Comparison of ENCODE assay signal across 13 mouse cellular contexts in genomic region chr13:24654919-24655635, GRCm38 (mm10).
DNase-seq lines count a peak whose midpoint lies in the region; ATAC-seq and TF ChIP-seq lines count a peak whose summit lies in the region.
"Had no signal": no experiment of that assay in that cellular context is flagged by ENCODE, and none has a peak within 500 bp of the region (broad histone marks: within the 10 kb centered on the region; RNA-seq: fewer than 3 reads in every experiment).

No protein-coding gene starts in this region.

- H3K36me3 ChIP-seq in hindbrain, embryonic 12.5 days = no peaks in the 10 kb centered on the region
- H3K36me3 ChIP-seq in hindbrain, postnatal 0 days (ENCODE audit: insufficient read depth, low read length) = no peaks in the 10 kb centered on the region
- no peaks in the 10 kb centered on the region for H3K36me3 ChIP-seq in forebrain, embryonic 10.5 days (replicated peaks)
- H3K36me3 ChIP-seq in intestine, embryonic 15.5 days = no peaks in the 10 kb centered on the region

- no peak for DNase-seq in hindbrain, postnatal 0 days (ENCODE audit: low spot score)
- DNase-seq in CD4-positive, CD25-positive, alpha-beta regulatory T cell, adult 2 months (ENCODE audit: low read depth, low spot score) = peak; percentile 54
- no peak for DNase-seq in forebrain, embryonic 10.5 days (ENCODE audit: extremely low spot score, low spot score)
- DNase-seq in gastrocnemius, postnatal 36 days = no peak
- no peak for DNase-seq in cerebellum, adult 11-12 months
- DNase-seq: heart, adult 2 months; kidney, postnatal 10 days; spleen, adult 18-20 months; thymus, postnatal 14 days had no signal

- intact Hi-C loops in gastrocnemius, postnatal 36 days (cut with DNase I) = no loop called here

- no peak overlapping the region for H3K9ac ChIP-seq in hindbrain, embryonic 12.5 days
- no peak overlapping the region for H3K9ac ChIP-seq in hindbrain, postnatal 0 days (replicated peaks; ENCODE audit: low read length)
- H3K9ac ChIP-seq in intestine, embryonic 15.5 days = no peak overlapping the region

- no peaks in the 10 kb centered on the region for H3K9me3 ChIP-seq in hindbrain, embryonic 12.5 days (replicated peaks)
- H3K9me3 ChIP-seq in hindbrain, postnatal 0 days (ENCODE audit: low read length) = no peaks in the 10 kb centered on the region
- no peaks in the 10 kb centered on the region for H3K9me3 ChIP-seq in forebrain, embryonic 10.5 days
- H3K9me3 ChIP-seq in intestine, embryonic 15.5 days = no peaks in the 10 kb centered on the region

- peaks cover 14% of the 10 kb centered on the region for H3K4me1 ChIP-seq in hindbrain, embryonic 12.5 days
- H3K4me1 ChIP-seq in hindbrain, postnatal 0 days (ENCODE audit: insufficient read depth, low read length) = peaks cover 9% of the 10 kb centered on the region; the same call in 1 of the 2 replicates
- peaks cover 31% of the 10 kb centered on the region for H3K4me1 ChIP-seq in forebrain, embryonic 10.5 days
- no peaks in the 10 kb centered on the region for H3K4me1 ChIP-seq in intestine, embryonic 15.5 days (replicated peaks)

- H3K27me3 ChIP-seq in hindbrain, embryonic 12.5 days = no peaks in the 10 kb centered on the region
- no peaks in the 10 kb centered on the region for H3K27me3 ChIP-seq in hindbrain, postnatal 0 days (ENCODE audit: insufficient read depth, low read length)
- H3K27me3 ChIP-seq in forebrain, embryonic 10.5 days (ENCODE audit: poor library complexity, severe bottlenecking) = no peaks in the 10 kb centered on the region
- H3K27me3 ChIP-seq in intestine, embryonic 15.5 days (replicated peaks) = no peaks in the 10 kb centered on the region

- peak overlapping the region; percentile 60 for H3K27ac ChIP-seq in hindbrain, embryonic 12.5 days
- no peak overlapping the region for H3K27ac ChIP-seq in hindbrain, postnatal 0 days
- peak overlapping the region; percentile 2 for H3K27ac ChIP-seq in forebrain, embryonic 10.5 days
- H3K27ac ChIP-seq in intestine, embryonic 15.5 days = no peak overlapping the region; the same call in 1 of the 2 replicates
- H3K27ac ChIP-seq: heart, adult 2 months had no signal

- no peak overlapping the region for H3K4me3 ChIP-seq in hindbrain, embryonic 12.5 days
- H3K4me3 ChIP-seq in hindbrain, postnatal 0 days (ENCODE audit: low read length) = no peak overlapping the region
- H3K4me3 ChIP-seq in forebrain, embryonic 10.5 days = no peak overlapping the region
- H3K4me3 ChIP-seq in intestine, embryonic 15.5 days (replicated peaks) = no peak overlapping the region
- H3K4me3 ChIP-seq: erythroblast, embryonic 14.5 days; heart, adult 2 months had no signal

- no peak for TF ChIP-seq CTCF in hindbrain, postnatal 0 days (IDR thresholded peaks at IDR 0.05; ENCODE audit: low read depth)

- 68% methylated on average over 12 of the region's 12 CpGs for WGBS in hindbrain, embryonic 12.5 days
- 51% methylated on average over 12 of the region's 12 CpGs for WGBS in hindbrain, postnatal 0 days
- 74% methylated on average over 12 of the region's 12 CpGs for WGBS in forebrain, embryonic 10.5 days
- 57% methylated on average over 12 of the region's 12 CpGs for WGBS in intestine, embryonic 15.5 days

- ATAC-seq in hindbrain, embryonic 12.5 days (ENCODE audit: low FRiP score) = no peak
- ATAC-seq in hindbrain, postnatal 0 days = no peak
- ATAC-seq in megakaryocyte-erythroid progenitor cell, adult 5-6 weeks (replicated peaks; ENCODE audit: low FRiP score, low TSS enrichment, poor library complexity, severe bottlenecking) = peak; percentile 80
- ATAC-seq in intestine, embryonic 15.5 days = no peak

- H3K4me2 ChIP-seq in hindbrain, embryonic 12.5 days (replicated peaks) = no peak overlapping the region
- H3K4me2 ChIP-seq in hindbrain, postnatal 0 days (ENCODE audit: low read depth, low read length) = no peak overlapping the region
- H3K4me2 ChIP-seq in intestine, embryonic 15.5 days (replicated peaks) = no peak overlapping the region

Comparison
In these comparisons a context has a peak if more than half of its experiments do, and no peak if none do; other contexts are left out.
1. H3K27ac ChIP-seq: peak in hindbrain, embryonic 12.5 days (single experiment) and forebrain, embryonic 10.5 days (single experiment); none in hindbrain, postnatal 0 days (single experiment) and intestine, embryonic 15.5 days (single experiment).